ENCODE assay signal across 11 mouse cellular contexts in the genomic region with DNA sequence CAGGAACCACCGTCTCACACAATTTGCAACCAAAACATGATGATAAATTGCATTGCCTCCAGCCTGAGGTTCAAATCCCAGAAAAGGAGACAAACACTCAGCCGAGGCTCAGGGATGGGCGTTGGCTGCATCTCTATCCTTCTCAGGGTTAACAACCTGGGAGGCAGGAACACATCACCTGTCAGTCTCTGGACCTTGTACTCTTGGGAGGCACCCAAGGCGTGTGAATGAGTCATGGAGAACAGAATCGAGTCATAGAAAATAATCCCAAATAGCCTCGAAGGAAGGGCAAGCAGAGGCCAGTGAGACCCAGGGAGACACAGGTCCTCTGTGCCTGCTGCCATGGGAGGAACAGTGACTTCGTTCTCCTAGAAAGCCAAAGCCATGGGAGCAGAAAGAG.
"Had no signal": no experiment of that assay in that cellular context is flagged by ENCODE, and none has a peak within 500 bp of the region (broad histone marks: within the 10 kb centered on the region; RNA-seq: fewer than 3 reads in every experiment).

No protein-coding gene starts in this region.

- ATAC-seq: liver, embryonic 12.5 days had no signal

- H3K9ac ChIP-seq: liver, embryonic 12.5 days; lung, embryonic 15.5 days; stomach, embryonic 15.5 days had no signal

- H3K36me3 ChIP-seq: limb, embryonic 10.5 days; liver, embryonic 12.5 days; lung, embryonic 15.5 days; stomach, embryonic 15.5 days had no signal

- H3K27me3 ChIP-seq: liver, embryonic 12.5 days; lung, embryonic 15.5 days; stomach, embryonic 15.5 days had no signal

- H3K4me1 ChIP-seq: liver, embryonic 12.5 days; lung, embryonic 15.5 days; megakaryocyte, embryonic 14.5 days; stomach, embryonic 15.5 days had no signal

- H3K9me3 ChIP-seq: limb, embryonic 10.5 days; liver, embryonic 12.5 days; lung, embryonic 15.5 days; megakaryocyte, embryonic 14.5 days; stomach, embryonic 15.5 days had no signal

- H3K27ac ChIP-seq: kidney, postnatal 0 days; limb, embryonic 10.5 days; liver, embryonic 12.5 days; lung, embryonic 15.5 days; macrophage; stomach, embryonic 15.5 days had no signal

- H3K4me3 ChIP-seq: limb, embryonic 10.5 days; liver, embryonic 12.5 days; lung, embryonic 15.5 days; megakaryocyte, embryonic 14.5 days; stomach, embryonic 15.5 days had no signal

- DNase-seq: lung, postnatal 14 days; right cerebral cortex, postnatal 14 days; thymus, postnatal 36 days had no signal

- H3K4me2 ChIP-seq: liver, embryonic 12.5 days; lung, embryonic 15.5 days; midbrain, embryonic 11.5 days; stomach, embryonic 15.5 days had no signal
